Mouse (Mus musculus) intestine, embryonic 16.5 days (tissue): ENCODE results near the gene 6430548M08Rik. TPM values are rescaled to one million over a fixed set of nuclear protein-coding genes. Genes with fewer than 3 reads are reported as not detected.

ENCODE experiments used
- ATAC-seq: fragments of 200-750 bp; cut with Nextera tagmentation; 2 replicates; pipeline ENCODE4 v1.8.0; 2017; ENCODE audit warnings: moderate TSS enrichment, moderate library complexity
- H3K27ac ChIP-seq: fragments of 300-500 bp; sonication (generic); 2 replicates; pipeline ENCODE4 v1.5.1; 2014; ENCODE audit warnings: mild to moderate bottlenecking, low read length
- H3K27me3 ChIP-seq: fragments of 300-500 bp; sonication (generic); replicated peaks from 2 replicates; pipeline ENCODE4 v1.6.1; 2014; ENCODE audit warnings: low read length, control low read depth, mixed read lengths; ENCODE audit not compliant: control insufficient read depth, insufficient read depth
- H3K36me3 ChIP-seq: fragments of 300-500 bp; sonication (generic); 2 replicates; pipeline ENCODE4 v1.6.1; 2014; ENCODE audit warnings: low read length, control low read depth; ENCODE audit not compliant: control insufficient read depth, insufficient read depth
- H3K4me1 ChIP-seq: fragments of 300-500 bp; sonication (generic); 2 replicates; pipeline ENCODE4 v1.6.1; 2014; ENCODE audit warnings: low read length, control low read depth, mixed read lengths; ENCODE audit not compliant: control insufficient read depth, insufficient read depth
- H3K4me2 ChIP-seq: fragments of 300-500 bp; sonication (generic); 2 replicates; pipeline ENCODE4 v1.6.1; 2014; ENCODE audit warnings: low read depth, low read length, control low read depth
- H3K4me3 ChIP-seq: fragments of 300-500 bp; sonication (generic); 2 replicates; pipeline ENCODE4 v1.5.1; 2014; ENCODE audit warnings: mild to moderate bottlenecking, low read length
- H3K9ac ChIP-seq: fragments of 300-500 bp; sonication (generic); 2 replicates; pipeline ENCODE4 v1.6.1; 2014; ENCODE audit warnings: low read depth, low read length
- H3K9me3 ChIP-seq: fragments of 300-500 bp; sonication (generic); 2 replicates; pipeline ENCODE4 v1.6.1; 2016; ENCODE audit warnings: low read length, control low read depth; ENCODE audit not compliant: control insufficient read depth
- WGBS: fragments of 180-500 bp; shearing (Covaris S2); extraction: QIAGEN DNeasy Blood & Tissue Kit; methylation state at CpG from one replicate; pipeline ENCODE4 v1.1.7; 2014; 5-methylcytosine and 5-hydroxymethylcytosine counted together
- polyA plus RNA-seq: library from polyadenylated mRNA; unstranded; fragments of >200 nt; fragmentation: Nextera tagmentation; extraction: Ambion mirVana; gene quantifications from 2 replicates; pipeline ENCODE4 v1.2.1, GENCODE M21; 2015

The 6430548M08Rik gene
- polyA plus RNA-seq, 1 experiment from 2014 or later = 4.6 TPM

GRCm38 (mm10) chr8:120078080-120078479 is 35.9 kb upstream of the 6430548M08Rik start:
- Histone ChIP-seq H3K4me3 (no peak overlapping the region), H3K4me1 (0 out of 2 replicates have a peak, but pooled peaks cover under 1% of the 10 kb centered on the region), H3K4me2 (peak overlapping the region; percentile 10; the same call in 1 of the 2 replicates), H3K27ac (no peak overlapping the region), H3K9ac (no peak overlapping the region), H3K36me3 (no peaks in the 10 kb centered on the region), H3K9me3 (no peaks in the 10 kb centered on the region), H3K27me3 (no peaks in the 10 kb centered on the region)
- peak; percentile 80 for ATAC-seq
- WGBS = 9% methylated on average over 10 of the region's 10 CpGs

DNA sequence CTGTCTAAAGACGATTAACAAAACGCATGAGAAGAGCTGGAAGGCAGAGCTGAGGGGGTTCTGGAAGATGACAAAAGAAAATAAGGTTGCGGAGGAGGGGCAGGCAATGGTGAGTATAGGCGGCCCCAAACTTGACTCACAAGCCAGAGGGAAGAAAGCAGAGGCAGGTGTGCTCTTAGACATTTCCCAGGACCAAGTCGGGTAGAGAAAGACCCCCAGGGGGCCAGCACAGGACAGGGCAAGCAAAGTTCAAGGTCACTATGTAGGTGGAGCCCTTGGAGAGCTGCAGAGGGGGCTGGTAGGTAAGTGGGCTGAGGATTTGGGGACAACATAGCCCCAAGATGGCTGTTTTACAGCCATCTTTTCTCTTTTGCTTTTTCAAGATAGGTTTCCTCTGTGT is 34.6 kb upstream of the 6430548M08Rik start:
- Histone ChIP-seq H3K36me3 (0 out of 2 replicates have a peak, but pooled peaks cover 5% of the 10 kb centered on the region), H3K4me3 (no peak overlapping the region), H3K4me1 (no peaks in the 10 kb centered on the region), H3K9me3 (no peaks in the 10 kb centered on the region), H3K27ac (no peak overlapping the region), H3K27me3 (no peaks in the 10 kb centered on the region), H3K9ac (no peak overlapping the region), H3K4me2 (no peak overlapping the region)
- WGBS = 61% methylated on average over 5 of the region's 5 CpGs
- no peak for ATAC-seq

- no peak for ATAC-seq
- no peaks in the 10 kb centered on the region for H3K4me1 ChIP-seq
- peaks cover 19% of the 10 kb centered on the region for H3K36me3 ChIP-seq
- H3K4me3 ChIP-seq = no peak overlapping the region
- H3K4me2 ChIP-seq = no peak overlapping the region
- no peak overlapping the region for H3K9ac ChIP-seq
- 96% methylated on average over 8 of the region's 8 CpGs for WGBS
- no peaks in the 10 kb centered on the region for H3K27me3 ChIP-seq
- H3K9me3 ChIP-seq = no peaks in the 10 kb centered on the region
- H3K27ac ChIP-seq = no peak overlapping the region
Observed at GRCm38 (mm10) chr8:120083261-120083660, 30.7 kb upstream of the 6430548M08Rik start.

DNA sequence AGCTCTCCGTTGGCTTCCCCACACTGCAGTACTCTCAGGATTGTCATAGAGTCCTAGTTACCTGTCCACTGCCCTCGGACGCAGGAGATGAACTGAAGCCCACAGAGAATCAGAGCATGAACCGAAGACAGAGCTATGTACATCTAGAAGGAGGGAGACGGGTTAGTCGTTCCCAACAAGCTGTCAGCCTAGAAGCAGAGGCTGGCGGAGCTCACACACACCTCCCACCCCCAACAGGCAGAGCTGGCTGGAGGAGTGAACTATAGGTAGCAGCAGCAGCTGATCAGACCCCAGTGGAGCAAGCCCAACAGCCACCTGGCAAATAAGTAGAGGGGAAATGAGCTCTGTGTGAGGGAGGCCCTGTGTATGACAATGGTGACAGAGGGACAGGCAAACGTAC is 29.2 kb upstream of the 6430548M08Rik start:
- no peaks in the 10 kb centered on the region for H3K27me3 ChIP-seq
- H3K4me2 ChIP-seq = no peak overlapping the region
- peaks cover 19% of the 10 kb centered on the region for H3K36me3 ChIP-seq
- H3K4me3 ChIP-seq = no peak overlapping the region
- no peak overlapping the region for H3K27ac ChIP-seq
- 88% methylated on average over 8 of the region's 8 CpGs for WGBS
- H3K4me1 ChIP-seq = no peaks in the 10 kb centered on the region
- no peak for ATAC-seq
- H3K9ac ChIP-seq = no peak overlapping the region
- no peaks in the 10 kb centered on the region for H3K9me3 ChIP-seq

DNA sequence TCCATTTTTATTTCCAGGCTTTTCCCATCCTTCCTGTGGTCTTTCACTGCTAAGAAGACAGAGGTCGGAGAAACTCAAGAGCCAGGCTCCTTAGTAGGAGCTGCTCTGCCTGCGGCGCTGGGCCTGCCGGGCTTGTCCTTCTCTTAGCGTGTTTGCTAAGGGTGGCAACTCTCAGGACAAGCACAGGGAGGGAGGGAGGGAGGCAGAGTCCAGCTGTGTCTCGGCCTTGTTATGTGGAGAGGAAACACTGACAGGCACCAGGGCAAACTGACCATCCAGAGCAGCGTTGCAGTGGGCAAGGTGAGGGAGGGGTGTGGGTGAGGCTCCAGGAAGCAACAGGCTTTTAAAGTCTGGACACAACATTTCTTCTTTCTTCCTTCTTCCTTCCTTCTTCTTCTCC is 24.4 kb upstream of the 6430548M08Rik start:
- no peak overlapping the region for H3K27ac ChIP-seq
- peaks cover 26% of the 10 kb centered on the region for H3K36me3 ChIP-seq
- no peak overlapping the region for H3K9ac ChIP-seq
- peak; percentile 45; the same call in 1 of the 2 replicates for ATAC-seq
- H3K4me2 ChIP-seq = no peak overlapping the region
- H3K27me3 ChIP-seq = no peaks in the 10 kb centered on the region
- H3K9me3 ChIP-seq = no peaks in the 10 kb centered on the region
- peaks cover 8% of the 10 kb centered on the region; the same call in 1 of the 2 replicates for H3K4me1 ChIP-seq
- whole genome bisulfite sequencing = 48% methylated on average over 7 of the region's 7 CpGs
- no peak overlapping the region for H3K4me3 ChIP-seq

- ATAC-seq = no peak
- no peaks in the 10 kb centered on the region for H3K27me3 ChIP-seq
- no peak overlapping the region for H3K27ac ChIP-seq
- 91% methylated on average over 3 of the region's 3 CpGs for WGBS
- peaks cover 22% of the 10 kb centered on the region for H3K4me1 ChIP-seq
- H3K9me3 ChIP-seq = no peaks in the 10 kb centered on the region
- H3K36me3 ChIP-seq = peaks cover 21% of the 10 kb centered on the region
- no peak overlapping the region for H3K9ac ChIP-seq
- no peak overlapping the region for H3K4me3 ChIP-seq
- H3K4me2 ChIP-seq = no peak overlapping the region
Observed at GRCm38 (mm10) chr8:120091032-120091431, 22.9 kb upstream of the 6430548M08Rik start.

DNA sequence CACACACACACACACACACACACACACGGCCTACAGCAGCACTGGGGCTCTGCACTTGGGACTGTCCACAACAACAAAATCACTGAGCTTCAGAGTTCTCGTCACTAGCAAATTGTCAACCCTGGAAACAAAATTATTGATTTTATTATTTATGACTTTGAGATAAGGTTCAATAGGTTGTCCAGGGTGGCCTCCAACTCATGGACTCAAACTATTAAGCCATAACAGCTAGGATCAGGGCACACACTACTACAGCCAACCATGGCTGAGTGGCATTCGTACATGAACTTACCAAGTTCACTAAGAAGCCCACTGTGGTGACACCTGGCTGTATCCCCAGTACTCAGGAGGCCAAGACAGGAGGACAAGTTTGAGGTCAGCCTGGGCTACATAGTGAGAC is 20.8 kb upstream of the 6430548M08Rik start:
- no peaks in the 10 kb centered on the region for H3K27me3 ChIP-seq
- WGBS = 76% methylated on average over 3 of the region's 3 CpGs
- ATAC-seq = no peak
- H3K4me3 ChIP-seq = no peak overlapping the region
- H3K9me3 ChIP-seq = no peaks in the 10 kb centered on the region
- H3K4me2 ChIP-seq = no peak overlapping the region
- H3K9ac ChIP-seq = no peak overlapping the region
- peaks cover 14% of the 10 kb centered on the region for H3K36me3 ChIP-seq
- no peak overlapping the region for H3K27ac ChIP-seq
- H3K4me1 ChIP-seq = peaks cover 35% of the 10 kb centered on the region

DNA sequence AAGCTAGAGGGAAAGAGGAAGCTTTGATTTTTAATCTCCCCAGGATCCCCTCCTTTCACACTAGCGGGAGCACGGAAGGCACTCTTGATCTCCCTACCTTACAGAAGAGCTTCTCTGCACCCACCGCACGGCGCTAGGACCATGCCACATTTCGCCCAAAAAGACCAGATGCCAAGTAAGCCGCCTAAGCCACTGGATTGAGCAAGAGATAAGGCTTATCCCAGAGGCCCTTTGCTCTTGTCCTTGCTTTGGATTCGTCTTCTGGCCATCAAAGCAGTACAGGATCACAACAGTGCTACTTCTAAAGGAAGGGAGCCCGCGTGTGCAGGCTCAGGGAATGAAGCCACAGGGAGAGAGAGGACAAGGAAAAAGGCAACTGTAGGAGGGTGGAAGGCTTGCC is 19.2 kb upstream of the 6430548M08Rik start:
- ATAC-seq = no peak; the same call in none of the 2 replicates
- no peak overlapping the region for H3K4me3 ChIP-seq
- H3K9ac ChIP-seq = peak overlapping the region; percentile 45; the same call in 1 of the 2 replicates
- no peaks in the 10 kb centered on the region for H3K27me3 ChIP-seq
- H3K27ac ChIP-seq = peak overlapping the region; percentile 77
- H3K9me3 ChIP-seq = no peaks in the 10 kb centered on the region
- peak overlapping the region; percentile 35 for H3K4me2 ChIP-seq
- peaks cover 14% of the 10 kb centered on the region for H3K36me3 ChIP-seq
- WGBS = 79% methylated on average over 10 of the region's 10 CpGs
- peaks cover 37% of the 10 kb centered on the region for H3K4me1 ChIP-seq

GRCm38 (mm10) chr8:120096486-120096885 is 17.5 kb upstream of the 6430548M08Rik start:
- peak; percentile 68 for ATAC-seq
- WGBS = 47% methylated on average over 2 of the region's 2 CpGs
- Histone ChIP-seq H3K36me3 (peaks cover 14% of the 10 kb centered on the region), H3K4me3 (no peak overlapping the region), H3K27me3 (no peaks in the 10 kb centered on the region), H3K4me1 (peaks cover 43% of the 10 kb centered on the region), H3K9me3 (no peaks in the 10 kb centered on the region), H3K27ac (peak overlapping the region; percentile 77), H3K9ac (0 out of 2 replicates have a peak overlapping the region, but pooled peaks have one; percentile 35), H3K4me2 (peak overlapping the region; percentile 15; the same call in 1 of the 2 replicates)
